Mouse (Mus musculus) forebrain, embryonic 10.5 days (tissue): ENCODE data around the gene Mylk. TPM values are rescaled to one million over a fixed set of nuclear protein-coding genes. Genes with fewer than 3 reads are reported as not detected.

Experiments used
- DNase-seq: peaks from one replicate; pipeline ENCODE4 v3.0.0-alpha.2; 2017; ENCODE audit warnings: low spot score; ENCODE audit errors: extremely low spot score
- H3K27ac ChIP-seq: fragments of 300-500 bp; sonication (generic); 2 replicates; pipeline ENCODE4 v1.5.1; 2016; ENCODE audit warnings: mild to moderate bottlenecking
- H3K27me3 ChIP-seq: fragments of 300-500 bp; sonication (generic); 2 replicates; pipeline ENCODE4 v1.6.1; 2016; ENCODE audit warnings: mild to moderate bottlenecking; ENCODE audit not compliant: poor library complexity, severe bottlenecking
- H3K36me3 ChIP-seq: fragments of 300-500 bp; sonication (generic); replicated peaks from 2 replicates; pipeline ENCODE4 v1.6.1; 2016; ENCODE audit warnings: mild to moderate bottlenecking, moderate library complexity
- H3K4me1 ChIP-seq: fragments of 300-500 bp; sonication (generic); 2 replicates; pipeline ENCODE4 v1.6.1; 2016
- H3K4me3 ChIP-seq: fragments of 300-500 bp; sonication (generic); 2 replicates; pipeline ENCODE4 v1.5.1; 2016; ENCODE audit warnings: mild to moderate bottlenecking, moderate library complexity
- H3K9me3 ChIP-seq: fragments of 300-500 bp; sonication (generic); 2 replicates; pipeline ENCODE4 v1.6.1; 2016; ENCODE audit warnings: mild to moderate bottlenecking, moderate library complexity
- WGBS: fragments of 180-500 bp; shearing (Covaris S2); methylation state at CpG from one replicate; pipeline ENCODE4 v1.1.7; 2016; 5-methylcytosine and 5-hydroxymethylcytosine counted together
- polyA plus RNA-seq: library from polyadenylated mRNA; unstranded; fragments of >200 nt; fragmentation: Nextera tagmentation; extraction: Ambion mirVana; gene quantifications from 2 replicates; pipeline ENCODE4 v1.2.1, GENCODE M21; 2016

Gene Mylk
- polyA plus RNA-seq, 1 experiment from 2014 or later, result 5.1 TPM

DNA sequence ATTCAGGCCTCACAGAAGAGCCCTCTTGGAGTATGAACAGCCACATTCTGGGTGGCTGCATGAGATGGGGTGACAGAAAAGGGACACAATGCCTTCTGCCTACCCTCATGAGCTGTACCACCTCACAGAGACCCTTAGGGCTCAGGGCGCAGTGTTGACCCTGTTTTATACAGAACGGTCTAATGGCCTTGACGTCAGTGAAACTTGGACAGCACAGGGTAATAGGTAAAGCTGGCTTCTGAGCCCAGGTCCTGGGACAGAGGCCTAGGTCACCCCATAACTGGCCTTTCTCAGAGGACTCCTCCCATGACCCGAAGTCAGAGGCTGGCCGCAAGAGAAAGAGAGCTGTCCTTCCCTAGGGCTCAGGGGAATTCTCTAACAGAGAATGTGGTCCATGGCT lies 155.5 kb downstream of the Mylk start:
- Histone ChIP-seq H3K9me3 (no peaks in the 10 kb centered on the region), H3K36me3 (no peaks in the 10 kb centered on the region), H3K27me3 (peaks cover 9% of the 10 kb centered on the region; the same call in 1 of the 2 replicates), H3K27ac (peak overlapping the region; percentile 69), H3K4me1 (peaks cover 40% of the 10 kb centered on the region), H3K4me3 (no peak overlapping the region)
- no peak for DNase-seq
- WGBS, result 78% methylated on average over 5 of the region's 5 CpGs

- H3K27ac ChIP-seq, result peak overlapping the region; percentile 69; the same call in 1 of the 2 replicates
- WGBS, result 50% methylated on average over 2 of the region's 2 CpGs
Observed at GRCm38 (mm10) chr16:34901031-34901430, 156.0 kb downstream of the Mylk start.

GRCm38 (mm10) chr16:34901611-34902293 lies 156.7 kb downstream of the Mylk start:
- Histone ChIP-seq H3K27ac (no peak overlapping the region), H3K9me3 (no peaks in the 10 kb centered on the region), H3K4me3 (no peak overlapping the region), H3K4me1 (peaks cover 42% of the 10 kb centered on the region), H3K27me3 (peaks cover 9% of the 10 kb centered on the region; the same call in 1 of the 2 replicates), H3K36me3 (no peaks in the 10 kb centered on the region)
- WGBS, result 85% methylated on average over 7 of the region's 7 CpGs
- no peak for DNase-seq

More at GRCm38 (mm10) chr16:34901031-34901430, 156.0 kb downstream of the Mylk start:
- H3K9me3 ChIP-seq, result no peaks in the 10 kb centered on the region
- no peaks in the 10 kb centered on the region for H3K36me3 ChIP-seq
- peaks cover 9% of the 10 kb centered on the region; the same call in 1 of the 2 replicates for H3K27me3 ChIP-seq
- DNase-seq, result no peak
- H3K4me1 ChIP-seq, result peaks cover 40% of the 10 kb centered on the region
- H3K4me3 ChIP-seq, result no peak overlapping the region

GRCm38 (mm10) chr16:34902294-34902680 lies 157.3 kb downstream of the Mylk start:
- peak; percentile 67 for DNase-seq
- Histone ChIP-seq H3K36me3 (no peaks in the 10 kb centered on the region), H3K27ac (no peak overlapping the region), H3K9me3 (no peaks in the 10 kb centered on the region), H3K27me3 (peaks cover 9% of the 10 kb centered on the region; the same call in 1 of the 2 replicates), H3K4me3 (no peak overlapping the region), H3K4me1 (peaks cover 42% of the 10 kb centered on the region)
- WGBS, result 22% methylated on average over 9 of the region's 9 CpGs

DNA sequence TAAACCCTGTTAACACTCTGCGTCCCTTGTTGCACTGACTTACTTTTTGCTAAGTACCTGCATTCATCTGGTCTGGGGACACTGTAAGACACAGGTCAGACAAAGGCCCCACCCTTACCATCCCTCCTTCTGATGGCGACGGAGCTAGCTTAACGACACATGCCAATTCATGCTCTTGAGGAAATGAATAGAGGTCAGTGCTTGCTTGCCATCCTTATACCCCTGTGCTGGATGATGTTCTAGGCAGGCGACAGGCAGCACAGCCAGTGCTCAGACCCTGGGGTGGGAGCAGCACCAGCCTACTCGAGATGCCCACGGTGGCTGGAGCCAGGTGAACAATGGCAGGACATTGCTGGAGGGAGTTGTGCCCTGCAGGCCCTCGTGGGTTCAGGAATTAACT lies 157.8 kb downstream of the Mylk start:
- H3K27ac ChIP-seq, result 0 out of 2 replicates have a peak overlapping the region, but pooled peaks have one; percentile 26
- DNase-seq, result no peak
- H3K9me3 ChIP-seq, result no peaks in the 10 kb centered on the region
- WGBS, result 84% methylated on average over 8 of the region's 8 CpGs
- no peaks in the 10 kb centered on the region for H3K36me3 ChIP-seq
- H3K4me1 ChIP-seq, result peaks cover 42% of the 10 kb centered on the region
- peaks cover 9% of the 10 kb centered on the region; the same call in 1 of the 2 replicates for H3K27me3 ChIP-seq
- no peak overlapping the region for H3K4me3 ChIP-seq

DNA sequence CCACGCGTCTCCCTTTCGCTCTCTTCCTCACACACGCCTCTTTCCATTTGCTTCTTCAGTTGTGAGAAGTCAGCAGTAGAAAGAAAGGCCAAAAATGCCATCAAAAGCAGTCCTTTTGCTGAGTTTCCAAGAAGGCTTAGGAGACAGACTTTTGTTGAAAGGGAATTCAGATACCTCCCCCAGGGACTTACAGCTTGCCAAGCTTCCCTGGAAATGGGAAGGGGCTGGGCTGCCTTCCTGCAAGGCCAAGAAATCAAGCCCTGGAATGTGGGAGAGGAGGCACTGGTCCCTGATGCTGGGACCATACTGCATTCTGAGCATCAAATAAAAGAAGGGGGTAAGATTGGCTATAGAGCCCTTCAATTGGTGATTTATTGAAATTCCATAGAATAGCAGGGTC lies 159.9 kb downstream of the Mylk start:
- Histone ChIP-seq H3K36me3 (no peaks in the 10 kb centered on the region), H3K4me3 (no peak overlapping the region), H3K4me1 (peaks cover 33% of the 10 kb centered on the region), H3K27ac (no peak overlapping the region), H3K27me3 (peaks cover 9% of the 10 kb centered on the region; the same call in 1 of the 2 replicates), H3K9me3 (no peaks in the 10 kb centered on the region)
- DNase-seq, result no peak
- WGBS, result 89% methylated on average over 4 of the region's 4 CpGs

DNA sequence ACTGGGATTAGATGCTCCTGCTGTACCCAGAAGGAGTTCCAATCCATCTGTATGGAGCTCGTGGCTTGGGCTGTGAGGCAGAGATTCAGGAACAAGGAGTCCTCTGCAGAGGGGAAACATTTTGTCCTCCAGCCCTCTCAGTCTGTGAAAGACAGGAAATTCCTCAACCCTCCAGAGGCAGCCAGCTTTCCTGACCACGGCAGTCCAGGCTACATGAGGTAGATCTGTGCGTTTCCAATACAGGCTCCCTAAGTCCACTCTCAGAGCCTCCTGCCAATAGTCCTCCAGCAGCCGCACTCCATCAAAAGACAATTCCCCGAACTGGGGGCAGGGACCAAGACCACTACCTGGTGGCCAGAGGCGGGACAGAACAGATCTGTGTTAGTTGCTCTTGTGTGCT lies 164.4 kb downstream of the Mylk start:
- no peaks in the 10 kb centered on the region for H3K36me3 ChIP-seq
- H3K9me3 ChIP-seq, result no peaks in the 10 kb centered on the region
- H3K4me1 ChIP-seq, result peaks cover 3% of the 10 kb centered on the region
- H3K27ac ChIP-seq, result peak overlapping the region; percentile 56; the same call in 1 of the 2 replicates
- 83% methylated on average over 6 of the region's 6 CpGs for WGBS
- DNase-seq, result no peak
- no peaks in the 10 kb centered on the region for H3K27me3 ChIP-seq
- H3K4me3 ChIP-seq, result no peak overlapping the region

DNA sequence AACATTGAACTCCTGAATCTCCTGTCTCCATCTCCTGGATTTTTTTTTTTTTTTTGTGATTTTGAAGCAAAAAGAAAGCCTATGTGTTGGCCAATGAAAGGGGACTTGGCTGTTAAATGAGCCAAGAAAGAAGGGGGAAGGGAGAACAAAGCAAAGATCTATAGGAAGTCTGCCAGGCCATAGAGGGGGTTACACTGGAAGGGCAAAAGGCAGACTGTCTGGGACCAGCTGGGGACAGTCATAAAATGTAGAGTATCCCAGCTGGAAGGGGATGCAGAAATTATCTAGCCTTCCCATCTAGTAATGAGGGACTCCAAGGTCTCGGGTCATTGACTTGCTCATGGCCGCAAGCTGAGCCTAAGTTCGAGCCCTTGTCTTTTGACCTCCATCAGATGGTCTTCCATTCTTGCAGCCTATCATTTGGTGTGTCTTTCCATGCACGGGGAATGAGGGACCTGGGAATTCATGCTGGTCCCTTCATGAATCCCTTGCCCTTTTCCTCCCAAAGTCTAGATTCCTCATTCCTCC lies 172.4 kb downstream of the Mylk start:
- DNase-seq, result no peak
- 0 out of 2 replicates have a peak, but pooled peaks cover 2% of the 10 kb centered on the region for H3K36me3 ChIP-seq
- no peak overlapping the region for H3K4me3 ChIP-seq
- WGBS, result 91% methylated on average over 4 of the region's 4 CpGs
- peaks cover 27% of the 10 kb centered on the region for H3K4me1 ChIP-seq
- no peak overlapping the region for H3K27ac ChIP-seq
- H3K9me3 ChIP-seq, result no peaks in the 10 kb centered on the region
- no peaks in the 10 kb centered on the region; the same call in 1 of the 2 replicates for H3K27me3 ChIP-seq

DNA sequence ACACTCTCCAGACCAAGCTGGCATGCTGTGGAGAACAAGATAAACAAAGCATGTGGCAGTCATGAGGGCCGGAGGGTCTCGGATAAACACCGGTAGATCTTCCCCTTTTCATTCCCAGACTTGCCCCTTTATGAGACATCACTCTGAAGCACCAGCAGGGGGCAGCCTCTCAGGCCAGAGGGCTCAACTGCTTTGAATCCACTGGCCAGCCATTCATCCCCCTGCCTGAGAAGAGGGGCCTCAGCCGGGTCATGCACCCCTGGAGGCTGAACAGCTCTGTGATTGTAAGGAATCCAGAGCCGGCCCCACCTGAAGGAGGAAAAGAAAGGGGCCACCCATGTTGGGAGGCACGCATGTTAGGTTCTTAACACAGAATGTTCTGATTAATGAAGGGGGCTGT lies 175.2 kb downstream of the Mylk start:
- H3K4me3 ChIP-seq, result no peak overlapping the region

GRCm38 (mm10) chr16:34920868-34921267 lies 175.9 kb downstream of the Mylk start:
- Histone ChIP-seq H3K4me3 (no peak overlapping the region), H3K27me3 (peaks cover 4% of the 10 kb centered on the region), H3K27ac (peak overlapping the region; percentile 68), H3K4me1 (peaks cover 49% of the 10 kb centered on the region), H3K9me3 (no peaks in the 10 kb centered on the region), H3K36me3 (0 out of 2 replicates have a peak, but pooled peaks cover 2% of the 10 kb centered on the region)
- no peak for DNase-seq
- 83% methylated on average over 8 of the region's 8 CpGs for WGBS

More for the DNA sequence above, 175.2 kb downstream of the Mylk start:
- DNase-seq, result peak; percentile 69
- 19% methylated on average over 6 of the region's 6 CpGs for WGBS
- H3K9me3 ChIP-seq, result no peaks in the 10 kb centered on the region
- peak overlapping the region; percentile 68; the same call in 1 of the 2 replicates for H3K27ac ChIP-seq
- H3K27me3 ChIP-seq, result peaks cover 4% of the 10 kb centered on the region
- peaks cover 42% of the 10 kb centered on the region for H3K4me1 ChIP-seq
- H3K36me3 ChIP-seq, result 0 out of 2 replicates have a peak, but pooled peaks cover 2% of the 10 kb centered on the region

DNA sequence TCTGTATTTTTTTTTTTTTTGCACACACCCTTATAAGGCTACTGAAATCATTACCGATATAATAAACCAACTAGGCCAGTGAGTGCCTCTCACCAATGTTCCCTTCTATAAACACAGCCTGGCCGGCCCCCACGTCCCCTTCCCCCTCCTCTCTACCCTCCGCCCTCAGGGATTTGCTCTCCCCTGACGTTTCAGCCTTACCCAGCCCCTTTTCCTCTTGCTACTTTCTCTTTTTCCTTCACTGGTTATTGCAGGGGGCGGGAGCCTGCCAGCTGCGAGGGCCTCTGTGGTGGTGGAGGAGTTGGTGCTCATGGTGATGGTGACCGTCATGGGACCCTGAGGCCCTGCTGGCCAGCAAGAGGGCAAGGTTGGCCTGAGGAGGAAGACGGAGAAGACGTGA lies 176.3 kb downstream of the Mylk start:
- 71% methylated on average over 10 of the region's 10 CpGs for WGBS
- Histone ChIP-seq H3K9me3 (no peaks in the 10 kb centered on the region), H3K36me3 (0 out of 2 replicates have a peak, but pooled peaks cover 2% of the 10 kb centered on the region), H3K27ac (peak overlapping the region; percentile 62; the same call in 1 of the 2 replicates), H3K27me3 (peaks cover 4% of the 10 kb centered on the region), H3K4me3 (no peak overlapping the region), H3K4me1 (peaks cover 52% of the 10 kb centered on the region)
- no peak for DNase-seq

GRCm38 (mm10) chr16:34923630-34924029 lies 178.6 kb downstream of the Mylk start:
- H3K27me3 ChIP-seq, result peaks cover 4% of the 10 kb centered on the region
- no peaks in the 10 kb centered on the region for H3K9me3 ChIP-seq
- 0 out of 2 replicates have a peak, but pooled peaks cover 2% of the 10 kb centered on the region for H3K36me3 ChIP-seq
- H3K27ac ChIP-seq, result no peak overlapping the region
- H3K4me3 ChIP-seq, result no peak overlapping the region
- H3K4me1 ChIP-seq, result peaks cover 60% of the 10 kb centered on the region
- no peak for DNase-seq
- 87% methylated on average over 9 of the region's 9 CpGs for WGBS

DNA sequence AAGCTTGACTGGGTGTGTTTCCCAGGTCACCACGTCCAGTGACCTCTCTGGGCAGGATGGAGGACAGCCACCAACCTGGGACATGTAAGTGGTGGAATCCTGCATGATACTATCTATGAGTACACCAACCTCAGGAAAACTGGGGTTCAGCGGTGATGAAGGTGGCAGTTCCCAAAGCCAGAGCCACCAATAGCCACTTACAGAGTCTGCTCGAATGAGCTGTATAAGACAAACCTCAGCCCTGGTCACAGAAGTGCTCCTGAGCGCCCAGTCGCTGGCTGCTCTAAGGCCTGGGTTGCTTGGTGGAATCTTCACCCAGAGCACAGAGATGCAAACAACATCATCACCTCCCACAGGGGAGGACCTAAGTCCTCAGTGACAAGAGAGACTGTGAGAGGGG lies 179.3 kb downstream of the Mylk start:
- H3K27ac ChIP-seq, result no peak overlapping the region
- WGBS, result 79% methylated on average over 5 of the region's 5 CpGs
- 0 out of 2 replicates have a peak, but pooled peaks cover 2% of the 10 kb centered on the region for H3K36me3 ChIP-seq
- peaks cover 59% of the 10 kb centered on the region for H3K4me1 ChIP-seq
- H3K27me3 ChIP-seq, result peaks cover 4% of the 10 kb centered on the region
- no peak for DNase-seq
- H3K9me3 ChIP-seq, result no peaks in the 10 kb centered on the region
- H3K4me3 ChIP-seq, result no peak overlapping the region
